Mouse (Mus musculus) bone marrow macrophage, adult 2 months (primary cell): ENCODE results near the gene Zfand2b.

Source experiments
- CTCF ChIP-seq: IDR thresholded peaks from 2 replicates; pipeline ENCODE4 v1.5.1; 2012; ENCODE audit warnings: low read depth, mild to moderate bottlenecking, low read length, moderate library complexity
- POLR2A ChIP-seq: IDR thresholded peaks from 2 replicates; pipeline ENCODE4 v1.6.1; 2012; ENCODE audit warnings: mild to moderate bottlenecking, low read depth, low read length, borderline replicate concordance

- TF ChIP-seq CTCF: no peak
- no peak for TF ChIP-seq POLR2A
Measured at GRCm38 (mm10) chr1:75179334-75180104, 11.1 kb downstream of the Zfand2b start.
